Mouse (Mus musculus): ENCODE results near the gene Adm2. TPM values are rescaled to one million over a fixed set of nuclear protein-coding genes. Genes with fewer than 3 reads are reported as not detected.

The Adm2 gene
- polyA plus RNA-seq, 1 experiment, result 2.2 TPM

- WGBS, result 45% methylated on average over 7 of the region's 7 CpGs
- DNase-seq (ENCODE audit: low read depth, low spot score), result no peak
Observed at GRCm38 (mm10) chr15:89308406-89309139, 13.9 kb upstream of the Adm2 start.

GRCm38 (mm10) chr15:89309962-89310498 lies 12.5 kb upstream of the Adm2 start:
- DNase-seq (ENCODE audit: low read depth, low spot score), result no peak
- 9% methylated on average over 6 of the region's 6 CpGs for WGBS

GRCm38 (mm10) chr15:89313359-89313758 lies 9.2 kb upstream of the Adm2 start:
- DNase-seq (ENCODE audit: low read depth, low spot score), result no peak
- WGBS, result 74% methylated on average over 4 of the region's 4 CpGs

GRCm38 (mm10) chr15:89314107-89314506 lies 8.4 kb upstream of the Adm2 start:
- no peak for DNase-seq (ENCODE audit: low read depth, low spot score)
- 27% methylated on average over 3 of the region's 3 CpGs for WGBS

GRCm38 (mm10) chr15:89314511-89315189 lies 7.9 kb upstream of the Adm2 start:
- no peak for DNase-seq (ENCODE audit: low read depth, low spot score)
- under 1% methylated on average over 58 of the region's 58 CpGs for WGBS

- peak; percentile 83 for DNase-seq (ENCODE audit: low read depth, low spot score)
- under 1% methylated on average over 37 of the region's 37 CpGs for WGBS
Observed at GRCm38 (mm10) chr15:89315190-89315731, 7.3 kb upstream of the Adm2 start, which contains the start of gene Sbf1. TSS of gene Sbf1 (minus strand) at chr15:89315311.

- WGBS, result 83% methylated on average over 11 of the region's 11 CpGs
- no peak for DNase-seq (ENCODE audit: low read depth, low spot score)
Observed at GRCm38 (mm10) chr15:89316146-89316545, 6.4 kb upstream of the Adm2 start.

GRCm38 (mm10) chr15:89321264-89321663 lies 1.3 kb upstream of the Adm2 start:
- DNase-seq (ENCODE audit: low read depth, low spot score), result no peak
- 67% methylated on average over 8 of the region's 8 CpGs for WGBS

- 89% methylated on average over 4 of the region's 4 CpGs for WGBS
- DNase-seq (ENCODE audit: low read depth, low spot score), result no peak
Observed at GRCm38 (mm10) chr15:89323656-89324055, 1.1 kb downstream of the Adm2 start.

- 60% methylated on average over 5 of the region's 5 CpGs for WGBS
- DNase-seq (ENCODE audit: low read depth, low spot score), result no peak
Observed at GRCm38 (mm10) chr15:89326441-89326840, 3.9 kb downstream of the Adm2 start.

GRCm38 (mm10) chr15:89334271-89334670 lies 11.8 kb downstream of the Adm2 start, which contains the start of gene Miox:
TSS of gene Miox (plus strand) at chr15:89334398.
- DNase-seq (ENCODE audit: low read depth, low spot score), result no peak
- WGBS, result 77% methylated on average over 7 of the region's 7 CpGs

- DNase-seq (ENCODE audit: low read depth, low spot score), result no peak
- 68% methylated on average over 17 of the region's 17 CpGs for WGBS
Observed at GRCm38 (mm10) chr15:89334774-89335537, 12.4 kb downstream of the Adm2 start.

GRCm38 (mm10) chr15:89336422-89336821 lies 13.9 kb downstream of the Adm2 start:
- DNase-seq (ENCODE audit: low read depth, low spot score), result no peak
- WGBS, result 83% methylated on average over 14 of the region's 14 CpGs

GRCm38 (mm10) chr15:89339696-89340095 lies 17.2 kb downstream of the Adm2 start:
- 81% methylated on average over 2 of the region's 2 CpGs for WGBS
- DNase-seq (ENCODE audit: low read depth, low spot score), result no peak

- DNase-seq (ENCODE audit: low read depth, low spot score), result no peak
- WGBS, result 60% methylated on average over 3 of the region's 3 CpGs
Observed at GRCm38 (mm10) chr15:89340136-89340535, 17.6 kb downstream of the Adm2 start.

GRCm38 (mm10) chr15:89341678-89342077 lies 19.2 kb downstream of the Adm2 start:
- no peak for DNase-seq (ENCODE audit: low read depth, low spot score)

GRCm38 (mm10) chr15:89343325-89343724 lies 20.8 kb downstream of the Adm2 start:
- WGBS, result 74% methylated on average over 3 of the region's 3 CpGs
- DNase-seq (ENCODE audit: low read depth, low spot score), result no peak

More at GRCm38 (mm10) chr15:89341678-89342077, 19.2 kb downstream of the Adm2 start:
- 45% methylated on average over 1 of the region's 1 CpGs for WGBS

GRCm38 (mm10) chr15:89350447-89350846 lies 27.9 kb downstream of the Adm2 start:
- 85% methylated on average over 5 of the region's 5 CpGs for WGBS
- DNase-seq (ENCODE audit: low read depth, low spot score), result no peak

- WGBS, result 89% methylated on average over 15 of the region's 15 CpGs
- no peak for DNase-seq (ENCODE audit: low read depth, low spot score)
Observed at GRCm38 (mm10) chr15:89351302-89351701, 28.8 kb downstream of the Adm2 start.

- 88% methylated on average over 14 of the region's 14 CpGs for WGBS
Observed at GRCm38 (mm10) chr15:89352054-89352453, 29.5 kb downstream of the Adm2 start.

More at GRCm38 (mm10) chr15:89352054-89352453, 29.5 kb downstream of the Adm2 start:
- no peak for DNase-seq (ENCODE audit: low read depth, low spot score)

All from large intestine, adult 2 months (tissue).